Mouse (Mus musculus): ENCODE measurements at regions not wholly inside any gene's neighbourhood (a gene's known extent, or its start where the extent isn't known, plus 50 kb on each side); places are given as distances from the start of the nearest gene placed in this dataset.

- no peaks in the 10 kb centered on the region for H3K9me3 ChIP-seq (ENCODE audit: control insufficient read depth, low read length)
- no peak overlapping the region for H3K9ac ChIP-seq (ENCODE audit: low read length)
- WGBS, result 87% methylated on average over 2 of the region's 2 CpGs
- H3K27ac ChIP-seq (ENCODE audit: low read depth, low read length), result no peak overlapping the region
- no peak for ATAC-seq (replicated peaks; ENCODE audit: low FRiP score)
- no peak overlapping the region for H3K4me2 ChIP-seq (ENCODE audit: low read depth, low read length, severe bottlenecking)
- H3K27me3 ChIP-seq (ENCODE audit: control insufficient read depth, insufficient read depth, low read length), result no peaks in the 10 kb centered on the region
- no peak overlapping the region for H3K4me3 ChIP-seq (ENCODE audit: low read depth, low read length)
- no peak for DNase-seq (ENCODE audit: low spot score)
- H3K4me1 ChIP-seq (replicated peaks; ENCODE audit: control insufficient read depth, insufficient read depth, low read length), result no peaks in the 10 kb centered on the region
- H3K36me3 ChIP-seq (ENCODE audit: control insufficient read depth, insufficient read depth, low read length), result no peaks in the 10 kb centered on the region
These were observed 163.0 kb upstream of the Tas2r134 start for GRCm38 (mm10) chr2:51464356-51464755.

DNA sequence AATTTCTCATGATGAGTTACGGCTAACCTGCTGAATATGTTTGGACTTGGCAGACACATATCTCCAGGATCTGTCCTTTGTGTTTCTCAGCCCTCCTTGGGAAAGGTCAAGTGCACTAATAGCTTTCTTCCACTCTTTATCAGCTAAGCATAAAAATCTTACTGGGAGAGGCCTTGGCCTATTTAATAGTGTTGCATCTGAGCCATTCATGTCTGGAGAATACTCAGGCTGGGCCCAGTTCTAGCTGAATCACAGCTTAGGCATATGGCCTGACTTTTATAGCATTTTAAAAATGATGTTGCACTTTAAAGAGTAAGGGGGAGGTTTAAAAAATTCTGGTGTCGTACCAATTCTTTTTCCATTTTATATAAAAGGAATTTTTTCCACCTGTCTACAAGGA is 166.4 kb upstream of the Tas2r134 start:
- H3K4me2 ChIP-seq (ENCODE audit: low read depth, low read length, severe bottlenecking), result no peak overlapping the region
- no peak overlapping the region for H3K27ac ChIP-seq (ENCODE audit: low read depth, low read length)
- no peaks in the 10 kb centered on the region for H3K27me3 ChIP-seq (ENCODE audit: control insufficient read depth, insufficient read depth, low read length)
- 91% methylated on average over 2 of the region's 2 CpGs for WGBS
- DNase-seq (ENCODE audit: low spot score) (no peak), ATAC-seq (replicated peaks; ENCODE audit: low FRiP score) (no peak)
- no peaks in the 10 kb centered on the region for H3K4me1 ChIP-seq (replicated peaks; ENCODE audit: control insufficient read depth, insufficient read depth, low read length)
- H3K36me3 ChIP-seq (ENCODE audit: control insufficient read depth, insufficient read depth, low read length), result no peaks in the 10 kb centered on the region
- H3K9ac ChIP-seq (ENCODE audit: low read length), result no peak overlapping the region
- H3K9me3 ChIP-seq (ENCODE audit: control insufficient read depth, low read length), result no peaks in the 10 kb centered on the region
- no peak overlapping the region for H3K4me3 ChIP-seq (ENCODE audit: low read depth, low read length)

DNA sequence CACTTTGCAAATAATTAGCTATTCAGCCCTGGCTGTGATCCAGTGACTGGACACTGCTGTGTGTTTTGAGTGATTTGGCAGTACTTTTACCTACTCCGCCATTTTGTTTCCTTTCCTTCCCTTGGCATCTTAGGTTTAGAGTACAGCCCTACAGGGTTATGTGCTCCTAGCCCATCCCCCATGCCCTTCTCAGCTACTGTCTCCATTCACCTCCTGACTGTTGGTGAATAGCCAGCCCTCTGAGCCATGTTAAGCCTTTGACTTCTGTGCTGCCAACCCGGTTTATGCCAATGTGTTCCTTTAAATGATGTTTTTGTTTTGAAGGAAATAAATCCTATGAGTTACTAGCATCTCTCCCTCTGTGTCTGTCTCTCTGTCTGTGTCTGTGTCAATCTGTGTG is 167.8 kb upstream of the Tas2r134 start:
- WGBS, result 84% methylated on average over 2 of the region's 2 CpGs
- H3K4me3 ChIP-seq (ENCODE audit: low read depth, low read length), result no peak overlapping the region
- no peaks in the 10 kb centered on the region for H3K4me1 ChIP-seq (replicated peaks; ENCODE audit: control insufficient read depth, insufficient read depth, low read length)
- no peaks in the 10 kb centered on the region for H3K27me3 ChIP-seq (ENCODE audit: control insufficient read depth, insufficient read depth, low read length)
- H3K9me3 ChIP-seq (ENCODE audit: control insufficient read depth, low read length), result no peaks in the 10 kb centered on the region
- H3K4me2 ChIP-seq (ENCODE audit: low read depth, low read length, severe bottlenecking), result no peak overlapping the region
- H3K27ac ChIP-seq (ENCODE audit: low read depth, low read length), result no peak overlapping the region
- no peak overlapping the region for H3K9ac ChIP-seq (ENCODE audit: low read length)
- ATAC-seq (replicated peaks; ENCODE audit: low FRiP score), result no peak
- no peak for DNase-seq (ENCODE audit: low spot score)
- H3K36me3 ChIP-seq (ENCODE audit: control insufficient read depth, insufficient read depth, low read length), result no peaks in the 10 kb centered on the region

- H3K27ac ChIP-seq (ENCODE audit: low read depth, low read length), result no peak overlapping the region
- no peak overlapping the region for H3K4me3 ChIP-seq (ENCODE audit: low read depth, low read length)
These were observed 169.6 kb upstream of the Tas2r134 start for GRCm38 (mm10) chr2:51457717-51458116.

GRCm38 (mm10) chr2:51452816-51453215 is 174.5 kb upstream of the Tas2r134 start:
- Histone ChIP-seq H3K9ac (ENCODE audit: low read length) (no peak overlapping the region), H3K4me1 (replicated peaks; ENCODE audit: control insufficient read depth, insufficient read depth, low read length) (no peaks in the 10 kb centered on the region), H3K4me2 (ENCODE audit: low read depth, low read length, severe bottlenecking) (no peak overlapping the region), H3K9me3 (ENCODE audit: control insufficient read depth, low read length) (no peaks in the 10 kb centered on the region), H3K27ac (ENCODE audit: low read depth, low read length) (no peak overlapping the region), H3K27me3 (ENCODE audit: control insufficient read depth, insufficient read depth, low read length) (no peaks in the 10 kb centered on the region), H3K36me3 (ENCODE audit: control insufficient read depth, insufficient read depth, low read length) (no peaks in the 10 kb centered on the region), H3K4me3 (ENCODE audit: low read depth, low read length) (no peak overlapping the region)
- DNase-seq (ENCODE audit: low spot score), result no peak
- ATAC-seq (replicated peaks; ENCODE audit: low FRiP score), result no peak
- WGBS, result 96% methylated on average over 7 of the region's 7 CpGs

More at GRCm38 (mm10) chr2:51457717-51458116, 169.6 kb upstream of the Tas2r134 start:
- 87% methylated on average over 2 of the region's 2 CpGs for WGBS
- Histone ChIP-seq H3K4me1 (replicated peaks; ENCODE audit: control insufficient read depth, insufficient read depth, low read length) (no peaks in the 10 kb centered on the region), H3K9ac (ENCODE audit: low read length) (no peak overlapping the region), H3K9me3 (ENCODE audit: control insufficient read depth, low read length) (no peaks in the 10 kb centered on the region), H3K27me3 (ENCODE audit: control insufficient read depth, insufficient read depth, low read length) (no peaks in the 10 kb centered on the region), H3K36me3 (ENCODE audit: control insufficient read depth, insufficient read depth, low read length) (no peaks in the 10 kb centered on the region), H3K4me2 (ENCODE audit: low read depth, low read length, severe bottlenecking) (no peak overlapping the region)
- DNase-seq (ENCODE audit: low spot score) (no peak), ATAC-seq (replicated peaks; ENCODE audit: low FRiP score) (no peak)

- ATAC-seq (replicated peaks; ENCODE audit: low FRiP score) (no peak), DNase-seq (ENCODE audit: low spot score) (no peak)
- 96% methylated on average over 3 of the region's 3 CpGs for WGBS
- Histone ChIP-seq H3K27ac (ENCODE audit: low read depth, low read length) (no peak overlapping the region), H3K9ac (ENCODE audit: low read length) (no peak overlapping the region), H3K4me1 (replicated peaks; ENCODE audit: control insufficient read depth, insufficient read depth, low read length) (0 out of 2 replicates have a peak, but pooled peaks cover 2% of the 10 kb centered on the region), H3K4me3 (ENCODE audit: low read depth, low read length) (no peak overlapping the region), H3K4me2 (ENCODE audit: low read depth, low read length, severe bottlenecking) (no peak overlapping the region), H3K9me3 (ENCODE audit: control insufficient read depth, low read length) (no peaks in the 10 kb centered on the region), H3K27me3 (ENCODE audit: control insufficient read depth, insufficient read depth, low read length) (no peaks in the 10 kb centered on the region), H3K36me3 (ENCODE audit: control insufficient read depth, insufficient read depth, low read length) (no peaks in the 10 kb centered on the region)
These were observed 179.2 kb upstream of the Tas2r134 start for GRCm38 (mm10) chr2:51448121-51448520.

- Histone ChIP-seq H3K36me3 (ENCODE audit: control insufficient read depth, insufficient read depth, low read length) (no peaks in the 10 kb centered on the region), H3K27me3 (ENCODE audit: control insufficient read depth, insufficient read depth, low read length) (no peaks in the 10 kb centered on the region), H3K4me2 (ENCODE audit: low read depth, low read length, severe bottlenecking) (no peak overlapping the region), H3K9ac (ENCODE audit: low read length) (no peak overlapping the region), H3K27ac (ENCODE audit: low read depth, low read length) (no peak overlapping the region), H3K9me3 (ENCODE audit: control insufficient read depth, low read length) (no peaks in the 10 kb centered on the region), H3K4me3 (ENCODE audit: low read depth, low read length) (no peak overlapping the region), H3K4me1 (replicated peaks; ENCODE audit: control insufficient read depth, insufficient read depth, low read length) (0 out of 2 replicates have a peak, but pooled peaks cover 2% of the 10 kb centered on the region)
- 96% methylated on average over 5 of the region's 5 CpGs for WGBS
- DNase-seq (ENCODE audit: low spot score) (no peak), ATAC-seq (replicated peaks; ENCODE audit: low FRiP score) (no peak)
These were observed 179.7 kb upstream of the Tas2r134 start for GRCm38 (mm10) chr2:51447616-51448015.

- WGBS, result 70% methylated on average over 9 of the region's 9 CpGs
- no peak overlapping the region for H3K4me3 ChIP-seq (ENCODE audit: low read depth, low read length)
- no peak overlapping the region for H3K27ac ChIP-seq (ENCODE audit: low read depth, low read length)
- DNase-seq (ENCODE audit: low spot score), result no peak
- 0 out of 2 replicates have a peak, but pooled peaks cover 2% of the 10 kb centered on the region for H3K4me1 ChIP-seq (replicated peaks; ENCODE audit: control insufficient read depth, insufficient read depth, low read length)
- ATAC-seq (replicated peaks; ENCODE audit: low FRiP score), result no peak
- H3K27me3 ChIP-seq (ENCODE audit: control insufficient read depth, insufficient read depth, low read length), result no peaks in the 10 kb centered on the region
- H3K9me3 ChIP-seq (ENCODE audit: control insufficient read depth, low read length), result no peaks in the 10 kb centered on the region
- H3K36me3 ChIP-seq (ENCODE audit: control insufficient read depth, insufficient read depth, low read length), result no peaks in the 10 kb centered on the region
- no peak overlapping the region for H3K4me2 ChIP-seq (ENCODE audit: low read depth, low read length, severe bottlenecking)
- H3K9ac ChIP-seq (ENCODE audit: low read length), result no peak overlapping the region
These were observed 182.8 kb upstream of the Tas2r134 start for GRCm38 (mm10) chr2:51444386-51445080.

DNA sequence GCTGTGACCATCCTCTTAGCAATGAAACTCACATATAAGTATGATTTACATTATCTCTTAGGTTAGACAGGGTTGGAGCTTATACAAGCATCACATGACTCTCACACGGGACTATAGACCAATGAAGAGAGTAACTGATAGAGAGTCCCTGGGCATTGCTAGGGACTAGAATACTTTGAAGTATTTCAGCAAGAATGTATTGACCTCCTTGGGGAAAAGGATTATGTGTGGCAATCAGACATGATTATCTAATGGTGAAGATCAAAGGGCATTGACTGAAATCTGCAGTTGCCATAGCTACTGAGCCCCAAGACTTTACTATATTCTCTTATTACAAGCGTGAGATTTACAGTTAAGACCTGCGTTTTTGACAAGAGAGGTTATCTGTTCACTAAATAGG is 183.4 kb upstream of the Tas2r134 start:
- Histone ChIP-seq H3K36me3 (ENCODE audit: control insufficient read depth, insufficient read depth, low read length) (no peaks in the 10 kb centered on the region), H3K9ac (ENCODE audit: low read length) (no peak overlapping the region), H3K27me3 (ENCODE audit: control insufficient read depth, insufficient read depth, low read length) (no peaks in the 10 kb centered on the region), H3K4me3 (ENCODE audit: low read depth, low read length) (no peak overlapping the region), H3K27ac (ENCODE audit: low read depth, low read length) (no peak overlapping the region), H3K9me3 (ENCODE audit: control insufficient read depth, low read length) (no peaks in the 10 kb centered on the region), H3K4me1 (replicated peaks; ENCODE audit: control insufficient read depth, insufficient read depth, low read length) (0 out of 2 replicates have a peak, but pooled peaks cover 2% of the 10 kb centered on the region), H3K4me2 (ENCODE audit: low read depth, low read length, severe bottlenecking) (no peak overlapping the region)
- DNase-seq (ENCODE audit: low spot score) (no peak), ATAC-seq (replicated peaks; ENCODE audit: low FRiP score) (no peak)
- 61% methylated on average over 3 of the region's 3 CpGs for WGBS
